Mouse (Mus musculus): ENCODE results near the gene Gamt. TPM values are rescaled to one million over a fixed set of nuclear protein-coding genes. Genes with fewer than 3 reads are reported as not detected.

Gamt gene
- 100 to 1,000 TPM; 114 to 121 TPM for polyA plus RNA-seq (2012; fragmentation: generic; extraction: Trizol)

DNA sequence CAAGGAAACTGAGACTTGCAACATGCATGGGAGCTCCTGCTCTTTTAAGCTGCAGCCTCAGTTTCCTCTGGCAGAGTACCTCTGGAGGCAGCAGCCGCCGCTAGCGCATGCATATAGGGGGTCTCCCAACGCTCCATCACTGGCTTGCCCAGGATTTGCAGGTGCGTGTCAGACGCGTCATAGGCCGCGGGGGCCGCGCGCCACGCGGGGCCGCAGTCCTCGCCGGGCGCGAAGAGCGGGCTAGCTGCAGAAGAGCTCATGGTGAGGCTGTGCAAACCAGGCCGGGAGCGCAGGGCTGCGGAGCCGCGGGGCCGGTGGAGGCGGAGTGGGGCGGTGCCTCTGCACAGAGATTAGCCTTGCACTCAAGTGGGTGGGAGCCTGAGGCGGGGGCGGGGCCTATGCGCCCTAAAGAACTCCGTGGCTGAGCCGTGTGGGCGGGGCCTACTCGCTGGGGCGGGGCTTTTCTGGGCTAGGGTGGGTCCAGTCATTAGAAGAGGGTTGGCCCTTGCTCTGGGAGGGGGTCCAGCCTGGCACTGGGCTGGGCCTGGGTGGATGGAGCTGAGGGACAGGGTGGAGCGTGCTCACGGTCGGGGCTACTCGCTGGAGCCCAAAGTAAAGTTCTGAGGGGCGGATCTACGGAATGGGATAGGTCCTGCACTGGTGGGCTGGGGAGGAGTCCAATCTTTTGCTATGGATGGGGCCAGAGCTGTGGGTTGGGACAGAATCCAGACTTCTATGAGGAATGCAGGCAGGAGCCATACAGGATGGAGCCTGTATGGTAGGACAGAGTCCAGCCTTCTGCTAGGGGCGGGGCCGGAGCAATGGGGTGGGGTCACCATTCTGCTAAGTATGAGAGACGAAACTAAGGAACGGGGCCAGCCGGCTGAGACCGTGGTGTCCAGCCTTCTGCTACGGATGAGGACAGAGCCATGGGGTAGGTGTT, at the start of gene Gamt, which contains the start of gene Dazap1:
TSS of gene Gamt (minus strand) at position 371 of the 943 bp plus-strand sequence.
TSS of gene Dazap1 (plus strand) at position 845 of the 943 bp plus-strand sequence.

GRCm38 (mm10) chr10:80295618-80296425, 35.0 kb upstream of the Gamt start, which contains the start of gene Apc2:
Apc2 (plus strand) TSS chr10:80295977.

DNA sequence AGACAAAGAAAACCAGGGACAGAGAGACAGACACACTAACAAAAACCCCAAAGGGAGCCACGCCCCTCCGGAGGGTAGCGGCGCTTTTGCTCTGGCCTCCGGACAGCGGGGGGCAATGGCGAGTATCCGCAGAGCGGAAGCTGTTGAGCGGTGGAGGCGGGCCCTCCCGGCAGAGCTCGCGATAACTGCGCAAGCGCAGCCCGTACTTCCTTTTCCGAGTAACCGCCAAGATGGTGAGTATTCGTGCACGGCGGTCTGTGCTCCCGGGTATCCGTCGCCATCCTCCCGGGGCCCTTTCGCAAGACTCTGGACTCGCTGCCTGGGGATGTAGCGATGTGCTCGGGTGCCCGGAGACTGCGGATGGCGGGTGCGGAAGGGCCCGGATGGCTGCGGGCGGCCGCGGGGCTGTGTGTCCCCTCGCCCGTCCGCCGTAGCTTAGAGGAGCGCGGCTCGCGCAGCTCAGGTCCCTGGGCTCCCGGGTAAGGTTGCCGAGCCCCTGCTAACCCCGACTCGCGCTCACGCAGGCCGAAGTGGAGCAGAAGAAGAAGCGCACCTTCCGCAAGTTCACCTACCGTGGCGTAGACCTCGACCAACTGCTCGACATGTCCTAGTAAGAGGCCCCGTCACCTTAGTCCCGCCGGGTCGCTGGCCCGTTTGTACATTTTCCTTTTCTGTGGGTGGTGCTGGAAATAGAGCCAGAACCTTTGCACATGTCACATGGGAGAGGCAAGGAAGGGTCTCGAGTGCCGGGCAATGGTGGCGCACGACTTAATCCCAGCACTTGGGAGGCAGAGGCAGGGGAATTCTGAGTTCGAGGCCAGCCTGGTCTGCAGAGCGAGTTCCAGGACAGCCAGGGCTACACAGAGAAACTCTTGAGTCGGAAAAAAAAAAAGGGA, 31.7 kb upstream of the Gamt start, which contains the start of gene Rps15:
TSS of gene Rps15 (plus strand) at position 203 of the 896 bp plus-strand sequence.

DNA sequence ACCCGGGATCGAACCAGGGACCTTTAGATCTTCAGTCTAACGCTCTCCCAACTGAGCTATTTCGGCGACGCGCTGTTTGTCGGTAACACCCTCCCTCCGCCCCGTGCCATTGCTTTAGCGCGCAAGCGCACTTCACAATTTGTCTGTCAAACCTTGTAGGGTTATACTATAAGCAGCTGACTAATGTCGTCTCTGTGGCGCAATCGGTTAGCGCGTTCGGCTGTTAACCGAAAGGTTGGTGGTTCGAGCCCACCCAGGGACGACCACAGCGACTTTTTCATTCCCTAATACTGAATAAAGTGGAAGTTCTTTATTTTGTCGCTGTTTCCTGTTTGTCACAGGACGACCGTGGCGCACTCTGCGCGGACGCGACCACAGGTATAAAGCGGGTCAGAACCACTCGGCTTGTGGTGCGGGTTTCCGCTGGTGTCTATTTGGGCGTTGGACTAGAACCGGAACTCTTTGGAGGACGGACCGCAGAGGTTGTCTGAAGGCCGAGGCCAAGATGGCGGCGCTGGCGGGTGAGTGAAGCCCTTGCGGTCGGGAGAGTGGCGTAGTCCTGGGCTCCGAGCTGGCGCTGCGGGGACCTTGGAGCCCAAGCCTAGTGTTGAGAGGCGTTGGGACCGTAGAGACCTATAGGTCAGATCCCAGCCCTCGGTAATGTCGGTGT, 11.7 kb downstream of the Gamt start, which contains the start of gene Ndufs7:
TSS of gene Ndufs7 (plus strand) at position 151 of the 670 bp plus-strand sequence.

GRCm38 (mm10) chr10:80226416-80227165, 34.2 kb downstream of the Gamt start, which contains the start of gene Mum1:
Mum1 (plus strand) TSS chr10:80226434.

Other genes with a start within 250 kb of the Gamt start
- gene Arhgap45, start 244.4 kb downstream of the Gamt start, polyA plus RNA-seq (2012; fragmentation: generic; extraction: Trizol), result under 1 TPM; 0.58 to 0.84 TPM
- 100 to 1,000 TPM; 195 to 403 TPM for gene Polr2e, start 221.2 kb downstream of the Gamt start, polyA plus RNA-seq (2012; fragmentation: generic; extraction: Trizol)
- gene Gpx4, start 213.8 kb downstream of the Gamt start, polyA plus RNA-seq (2012; fragmentation: generic; extraction: Trizol), result 1,000 to 10,000 TPM; 1,157 to 1,905 TPM
- 10 to 100 TPM; 15.6 to 42.5 TPM for gene Sbno2, start 155.4 kb downstream of the Gamt start, polyA plus RNA-seq (2012; fragmentation: generic; extraction: Trizol)
- gene Stk11, start 145.2 kb downstream of the Gamt start, polyA plus RNA-seq (2012; fragmentation: generic; extraction: Trizol), result 100 to 1,000 TPM in 1 of 2 experiments, 10 to 100 TPM in 1; 91.0 to 141 TPM
- 1,000 to 10,000 TPM in 1 of 2 experiments, 100 to 1,000 TPM in 1; 776 to 1,441 TPM for gene Atp5d, start 122.4 kb downstream of the Gamt start, polyA plus RNA-seq (2012; fragmentation: generic; extraction: Trizol)
- gene Cbarp, start 120.2 kb downstream of the Gamt start, polyA plus RNA-seq (2012; fragmentation: generic; extraction: Trizol), result 10 to 100 TPM in 1 of 2 experiments, 1 to 10 TPM in 1; 4.8 to 18.5 TPM
- gene Midn, start 112.7 kb downstream of the Gamt start, polyA plus RNA-seq (2012; fragmentation: generic; extraction: Trizol), result 10 to 100 TPM; 25.4 to 86.5 TPM
- gene Cirbp, start 95.0 kb downstream of the Gamt start, polyA plus RNA-seq (2012; fragmentation: generic; extraction: Trizol), result 100 to 1,000 TPM in 1 of 2 experiments, 10 to 100 TPM in 1; 20.0 to 104 TPM
- gene 1600002K03Rik, start 88.1 kb downstream of the Gamt start, polyA plus RNA-seq (2012; fragmentation: generic; extraction: Trizol), result 10 to 100 TPM; 22.6 to 31.6 TPM
- 1 to 10 TPM; 1.7 to 6.3 TPM for gene Efna2, start 81.5 kb downstream of the Gamt start, polyA plus RNA-seq (2012; fragmentation: generic; extraction: Trizol)
- 10 to 100 TPM; 28.9 to 57.4 TPM for gene Mum1, start 34.6 kb downstream of the Gamt start, polyA plus RNA-seq (2012; fragmentation: generic; extraction: Trizol)
- 100 to 1,000 TPM; 324 to 363 TPM for gene Ndufs7, start 11.9 kb downstream of the Gamt start, polyA plus RNA-seq (2012; fragmentation: generic; extraction: Trizol)
- 100 to 1,000 TPM in 1 of 2 experiments, 10 to 100 TPM in 1; 75.3 to 145 TPM for gene Dazap1, start 474 bp upstream of the Gamt start, polyA plus RNA-seq (2012; fragmentation: generic; extraction: Trizol)
- over 10,000 TPM in 1 of 2 experiments, 1,000 to 10,000 TPM in 1; 7,724 to 18,727 TPM for gene Rps15, start 31.4 kb upstream of the Gamt start, polyA plus RNA-seq (2012; fragmentation: generic; extraction: Trizol)
- 1 to 10 TPM in 1 of 2 experiments, under 1 TPM in 1; 0.41 to 6.4 TPM for gene Apc2, start 35.0 kb upstream of the Gamt start, polyA plus RNA-seq (2012; fragmentation: generic; extraction: Trizol)
- 10 to 100 TPM; 76.4 to 84.3 TPM for gene 2310011J03Rik, start 59.5 kb upstream of the Gamt start, polyA plus RNA-seq (2012; fragmentation: generic; extraction: Trizol)
- 1 to 10 TPM; 6.8 to 9.2 TPM for gene Pcsk4, start 68.5 kb upstream of the Gamt start, polyA plus RNA-seq (2012; fragmentation: generic; extraction: Trizol)
- 1 to 10 TPM; 1.6 to 4.4 TPM for gene Reep6, start 68.9 kb upstream of the Gamt start, polyA plus RNA-seq (2012; fragmentation: generic; extraction: Trizol)
- gene Adamtsl5, start 87.4 kb upstream of the Gamt start, polyA plus RNA-seq (2012; fragmentation: generic; extraction: Trizol), result 10 to 100 TPM in 1 of 2 experiments, 1 to 10 TPM in 1; 2.5 to 11.0 TPM
- not detected for gene Plk5, start 95.4 kb upstream of the Gamt start, polyA plus RNA-seq (2012; fragmentation: generic; extraction: Trizol)
- gene Mex3d, start 126.6 kb upstream of the Gamt start, polyA plus RNA-seq (2012; fragmentation: generic; extraction: Trizol), result 10 to 100 TPM in 1 of 2 experiments, 1 to 10 TPM in 1; 8.8 to 32.5 TPM
- 100 to 1,000 TPM; 239 to 395 TPM for gene Mbd3, start 138.5 kb upstream of the Gamt start, polyA plus RNA-seq (2012; fragmentation: generic; extraction: Trizol)
- 1,000 to 10,000 TPM; 1,086 to 1,588 TPM for gene Uqcr11, start 145.8 kb upstream of the Gamt start, polyA plus RNA-seq (2012; fragmentation: generic; extraction: Trizol)
- 100 to 1,000 TPM in 1 of 2 experiments, 10 to 100 TPM in 1; 52.4 to 135 TPM for gene Tcf3, start 172.6 kb upstream of the Gamt start, polyA plus RNA-seq (2012; fragmentation: generic; extraction: Trizol)
- gene Onecut3, start 233.8 kb upstream of the Gamt start, polyA plus RNA-seq (2012; fragmentation: generic; extraction: Trizol), result under 1 TPM; under 0.01 to 0.01 TPM